Mouse (Mus musculus) midbrain, embryonic 14.5 days (tissue): Measurements from ENCODE around the gene Amtn. TPM values are rescaled to one million over a fixed set of nuclear protein-coding genes. Genes with fewer than 3 reads are reported as not detected.
A peak's percentile ranks its signal among the peaks of the same experiment; 100 is the strongest.
"Not testable (repeated sequence)": the region's sequence is repeated elsewhere in the genome, so short reads cannot be mapped to it uniquely, and the experiment has no call there.

Experiments
- ATAC-seq: fragments of 200-750 bp; cut with Nextera tagmentation; 2 replicates; pipeline ENCODE4 v1.8.0; 2017; ENCODE audit warnings: moderate number of reproducible peaks, moderate library complexity; ENCODE audit not compliant: low FRiP score, low TSS enrichment
- DNase-seq: peaks from one replicate; pipeline ENCODE4 v3.0.0-alpha.2; 2015
- H3K27ac ChIP-seq: fragments of 300-500 bp; sonication (generic); replicated peaks from 2 replicates; pipeline ENCODE4 v1.5.1; 2014; ENCODE audit warnings: mild to moderate bottlenecking, low read depth, low read length, moderate library complexity
- H3K27me3 ChIP-seq: fragments of 300-500 bp; sonication (generic); 2 replicates; pipeline ENCODE4 v1.6.1; 2014; ENCODE audit warnings: low read length, control low read depth, mixed read lengths; ENCODE audit not compliant: control insufficient read depth, insufficient read depth
- H3K36me3 ChIP-seq: fragments of 300-500 bp; sonication (generic); 2 replicates; pipeline ENCODE4 v1.6.1; 2014; ENCODE audit warnings: low read length, control low read depth; ENCODE audit not compliant: control insufficient read depth, insufficient read depth
- H3K4me1 ChIP-seq: fragments of 300-500 bp; sonication (generic); 2 replicates; pipeline ENCODE4 v1.6.1; 2014; ENCODE audit warnings: mild to moderate bottlenecking, antibody characterized with exemption, low read length, control low read depth; ENCODE audit not compliant: control insufficient read depth, insufficient read depth
- H3K4me2 ChIP-seq: fragments of 300-500 bp; sonication (generic); 2 replicates; pipeline ENCODE4 v1.6.1; 2014; ENCODE audit warnings: mild to moderate bottlenecking, low read length, moderate library complexity
- H3K4me3 ChIP-seq: fragments of 300-500 bp; sonication (generic); replicated peaks from 2 replicates; pipeline ENCODE4 v1.5.1; 2014; ENCODE audit warnings: low read depth, low read length
- H3K9ac ChIP-seq: fragments of 300-500 bp; sonication (generic); replicated peaks from 2 replicates; pipeline ENCODE4 v1.6.1; 2014; ENCODE audit warnings: mild to moderate bottlenecking, low read length, moderate library complexity
- H3K9me3 ChIP-seq: fragments of 300-500 bp; sonication (generic); 2 replicates; pipeline ENCODE4 v1.6.1; 2016; ENCODE audit warnings: low read length, control low read depth, mixed read lengths; ENCODE audit not compliant: control insufficient read depth
- WGBS: fragments of 180-500 bp; shearing (Covaris S2); extraction: QIAGEN DNeasy Blood & Tissue Kit; methylation state at CpG from one replicate; pipeline ENCODE4 v1.1.7; 2014; 5-methylcytosine and 5-hydroxymethylcytosine counted together
- polyA plus RNA-seq: library from polyadenylated mRNA; unstranded; fragments of >200 nt; fragmentation: Nextera tagmentation; extraction: Ambion mirVana; gene quantifications from 2 replicates; pipeline ENCODE4 v1.2.1, GENCODE M21; 2014

The Amtn gene
- not detected in 2 replicates for polyA plus RNA-seq

DNA sequence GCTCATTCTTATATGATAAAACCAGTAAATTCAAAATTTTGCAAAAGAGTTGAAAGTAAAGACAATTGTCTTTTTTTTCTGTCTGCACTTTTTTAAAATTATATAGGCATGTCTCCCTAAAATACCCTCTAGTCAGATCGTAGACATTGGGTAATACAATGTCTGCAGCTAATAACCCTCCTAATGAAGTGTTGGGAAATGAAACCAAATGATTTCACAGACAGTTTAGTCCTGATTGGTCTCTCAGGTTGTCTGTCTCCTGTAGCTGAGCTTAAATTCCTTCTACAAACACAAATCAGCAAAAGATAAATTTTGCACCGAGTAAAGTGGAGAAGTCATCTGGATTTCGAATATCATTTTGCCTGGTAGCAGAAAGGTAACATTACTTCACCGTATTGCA, at the start of gene Amtn:
TSS of gene Amtn (plus strand) at position 301 of the 400 bp plus-strand sequence.
- Histone ChIP-seq H3K4me3 (no peak within 1 kb of the TSS), H3K36me3 (no peaks in the 10 kb centered on the region), H3K27me3 (no peaks in the 10 kb centered on the region), H3K9ac (no peak within 1 kb of the TSS), H3K9me3 (no peaks in the 10 kb centered on the region), H3K4me2 (no peak within 1 kb of the TSS), H3K27ac (no peak within 1 kb of the TSS), H3K4me1 (no peaks in the 10 kb centered on the region)
- no peak for DNase-seq
- WGBS = 92% methylated on average over 4 of the region's 4 CpGs
- no peak for ATAC-seq

DNA sequence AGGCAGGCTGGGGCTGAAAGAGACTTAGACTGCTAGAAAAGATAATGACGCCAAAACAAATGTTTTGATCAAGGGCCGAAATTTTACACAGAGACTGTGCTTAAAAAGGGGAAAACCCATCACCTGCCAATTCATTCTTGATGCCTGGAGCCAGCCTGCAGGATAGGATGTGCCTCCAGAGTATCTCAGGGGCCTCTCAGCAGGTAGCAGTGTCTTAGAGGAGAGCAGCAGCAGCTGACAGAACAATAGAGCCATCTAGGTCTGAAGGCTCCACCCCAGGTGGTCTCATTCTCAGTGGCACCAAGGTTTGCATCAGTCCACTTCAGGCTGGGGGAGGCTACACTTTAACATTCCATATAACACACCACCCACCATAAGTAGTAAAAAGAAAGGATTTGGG, 27.4 kb upstream of the Amtn start:
- H3K9me3 ChIP-seq, H3K36me3 ChIP-seq, H3K4me1 ChIP-seq, DNase-seq, ATAC-seq, H3K4me2 ChIP-seq, H3K27ac ChIP-seq, H3K27me3 ChIP-seq, H3K9ac ChIP-seq, H3K4me3 ChIP-seq: not testable (repeated sequence)
- 44% methylated on average over 2 of the region's 2 CpGs for WGBS

DNA sequence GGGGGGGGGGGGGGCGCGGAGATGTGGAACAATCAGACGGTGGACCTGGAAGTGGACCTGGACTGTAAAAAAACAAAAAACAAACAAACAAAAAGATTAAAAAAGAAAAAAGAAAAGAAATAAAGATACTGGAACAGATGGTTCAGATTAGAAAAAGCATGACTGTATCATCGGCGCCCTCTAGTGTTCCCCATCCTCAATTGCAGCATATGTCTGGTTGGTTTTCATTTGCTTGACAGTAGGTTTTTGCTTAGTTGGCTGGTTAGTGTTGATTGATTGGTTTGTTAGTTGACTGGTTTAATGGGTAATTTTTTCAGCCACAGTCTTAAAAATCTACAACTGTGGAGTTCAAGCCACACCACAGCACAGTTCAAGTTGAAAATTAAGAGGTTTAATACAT, 11.1 kb upstream of the Amtn start:
- no peak overlapping the region for H3K9ac ChIP-seq
- no peak overlapping the region for H3K27ac ChIP-seq
- H3K9me3 ChIP-seq = no peaks in the 10 kb centered on the region
- ATAC-seq (no peak), DNase-seq (peak; percentile 73)
- H3K4me3 ChIP-seq = no peak overlapping the region
- no peaks in the 10 kb centered on the region for H3K36me3 ChIP-seq
- no peak overlapping the region for H3K4me2 ChIP-seq
- H3K4me1 ChIP-seq = no peaks in the 10 kb centered on the region
- H3K27me3 ChIP-seq = no peaks in the 10 kb centered on the region
- WGBS = 8% methylated on average over 5 of the region's 5 CpGs

DNA sequence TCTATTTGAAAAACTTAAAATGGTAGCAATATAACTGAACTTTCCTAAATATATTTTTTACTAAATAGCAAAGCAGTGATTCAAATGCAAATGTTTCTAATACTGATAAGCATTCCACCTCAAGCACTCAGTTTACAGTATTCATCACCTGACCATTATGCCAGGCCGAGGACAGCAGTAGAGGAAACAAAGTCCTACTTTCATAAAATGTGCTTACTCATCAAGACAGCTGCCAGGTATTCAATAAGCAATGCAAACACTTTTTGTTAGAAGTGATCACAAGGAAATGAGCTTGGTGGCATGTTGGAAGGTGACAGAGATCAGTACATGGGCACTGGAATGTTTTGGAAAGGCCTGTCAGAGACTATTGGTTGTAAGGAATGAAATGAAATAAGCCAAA, 9.0 kb upstream of the Amtn start:
- no peaks in the 10 kb centered on the region for H3K4me1 ChIP-seq
- ATAC-seq = no peak

DNA sequence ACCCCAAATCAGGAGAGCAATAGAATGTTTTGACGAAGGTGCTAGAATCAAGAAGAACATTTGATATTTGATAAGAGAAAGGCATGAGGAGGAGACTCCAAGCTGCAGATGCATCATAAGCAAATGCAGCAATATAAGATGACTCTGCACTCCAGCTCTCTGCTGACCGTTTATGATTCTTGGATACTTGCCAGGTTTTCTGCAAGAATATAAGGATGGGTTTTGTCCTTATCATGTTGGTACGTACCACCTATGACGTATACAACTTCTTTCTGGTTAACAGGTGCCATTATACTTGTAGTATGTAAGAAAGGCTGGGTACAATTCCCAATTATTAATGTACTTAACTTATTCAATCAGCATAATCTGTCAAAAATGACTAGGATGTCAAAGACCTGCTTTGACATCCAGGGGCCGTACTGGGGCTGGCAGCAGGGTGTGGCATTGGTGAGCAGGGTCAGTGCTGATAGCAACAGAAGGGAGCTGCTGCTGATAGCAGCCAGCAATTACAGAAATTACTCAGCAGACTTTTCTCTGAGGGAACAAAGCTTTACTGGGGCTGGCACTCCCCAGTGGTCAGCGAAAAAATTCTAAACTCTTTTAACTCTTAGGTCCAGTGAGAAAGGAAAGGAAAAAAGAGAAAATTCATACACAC, 5.2 kb upstream of the Amtn start:
- no peaks in the 10 kb centered on the region for H3K9me3 ChIP-seq
- H3K27ac ChIP-seq = no peak overlapping the region
- H3K27me3 ChIP-seq = no peaks in the 10 kb centered on the region
- H3K9ac ChIP-seq = no peak overlapping the region
- H3K36me3 ChIP-seq = no peaks in the 10 kb centered on the region
- H3K4me2 ChIP-seq = no peak overlapping the region
- H3K4me1 ChIP-seq = no peaks in the 10 kb centered on the region
- 80% methylated on average over 6 of the region's 6 CpGs for WGBS
- DNase-seq (no peak), ATAC-seq (no peak)
- H3K4me3 ChIP-seq = no peak overlapping the region

More for the DNA sequence above, 9.0 kb upstream of the Amtn start:
- H3K27ac ChIP-seq = no peak overlapping the region
- no peak overlapping the region for H3K4me2 ChIP-seq
- no peaks in the 10 kb centered on the region for H3K27me3 ChIP-seq
- no peak overlapping the region for H3K4me3 ChIP-seq
- H3K36me3 ChIP-seq = no peaks in the 10 kb centered on the region
- H3K9me3 ChIP-seq = no peaks in the 10 kb centered on the region
- no peak overlapping the region for H3K9ac ChIP-seq
- WGBS = 78% methylated on average over 1 of the region's 1 CpGs
- DNase-seq = no peak

DNA sequence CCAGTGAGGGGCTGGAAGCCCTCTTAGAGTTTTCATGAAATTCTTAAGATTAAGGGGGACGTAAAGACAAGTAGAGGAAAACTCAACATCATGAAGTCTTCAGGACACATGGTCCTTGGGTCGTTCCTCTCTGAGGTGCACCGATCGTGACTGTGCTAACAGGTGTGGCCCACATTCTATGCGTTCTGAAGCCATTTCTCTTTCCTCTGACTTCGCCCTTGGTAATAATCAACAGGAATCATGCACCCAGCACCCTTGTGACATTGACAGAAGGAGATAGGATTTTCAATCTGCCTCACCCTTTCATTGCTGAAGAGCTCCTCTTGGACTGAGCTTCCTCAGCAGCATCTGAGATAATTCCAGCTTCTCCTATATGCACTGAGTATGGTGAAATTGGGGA, 3.3 kb upstream of the Amtn start:
- 86% methylated on average over 6 of the region's 6 CpGs for WGBS
- no peak overlapping the region for H3K4me2 ChIP-seq
- no peak for ATAC-seq
- H3K27me3 ChIP-seq = no peaks in the 10 kb centered on the region
- H3K9ac ChIP-seq = no peak overlapping the region
- no peak for DNase-seq
- no peak overlapping the region for H3K27ac ChIP-seq
- H3K4me3 ChIP-seq = no peak overlapping the region
- H3K36me3 ChIP-seq = no peaks in the 10 kb centered on the region
- H3K4me1 ChIP-seq = no peaks in the 10 kb centered on the region
- no peaks in the 10 kb centered on the region for H3K9me3 ChIP-seq

DNA sequence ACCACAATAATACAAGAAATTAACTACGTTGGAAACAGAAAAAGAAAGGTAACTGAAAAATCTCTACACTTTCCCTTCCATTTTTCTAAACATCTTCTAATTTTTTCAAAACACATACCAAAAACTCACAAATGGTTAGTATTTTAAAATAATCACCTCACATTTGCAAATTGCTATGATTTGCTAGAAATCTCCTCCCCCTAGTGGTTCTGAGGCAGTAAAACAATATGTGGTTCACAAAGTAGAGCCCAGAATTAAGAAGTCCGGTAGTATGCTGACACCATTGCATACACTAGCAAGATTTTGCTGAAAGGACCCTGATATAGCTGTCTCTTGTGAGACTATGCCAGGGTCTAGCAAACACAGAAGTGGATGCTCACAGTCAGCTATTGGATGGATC, 16.1 kb downstream of the Amtn start:
- H3K27ac ChIP-seq, H3K36me3 ChIP-seq, H3K4me2 ChIP-seq, H3K4me1 ChIP-seq, H3K9ac ChIP-seq, H3K9me3 ChIP-seq, H3K27me3 ChIP-seq, H3K4me3 ChIP-seq, DNase-seq, ATAC-seq: not testable (repeated sequence)
- 89% methylated on average over 2 of the region's 2 CpGs for WGBS

DNA sequence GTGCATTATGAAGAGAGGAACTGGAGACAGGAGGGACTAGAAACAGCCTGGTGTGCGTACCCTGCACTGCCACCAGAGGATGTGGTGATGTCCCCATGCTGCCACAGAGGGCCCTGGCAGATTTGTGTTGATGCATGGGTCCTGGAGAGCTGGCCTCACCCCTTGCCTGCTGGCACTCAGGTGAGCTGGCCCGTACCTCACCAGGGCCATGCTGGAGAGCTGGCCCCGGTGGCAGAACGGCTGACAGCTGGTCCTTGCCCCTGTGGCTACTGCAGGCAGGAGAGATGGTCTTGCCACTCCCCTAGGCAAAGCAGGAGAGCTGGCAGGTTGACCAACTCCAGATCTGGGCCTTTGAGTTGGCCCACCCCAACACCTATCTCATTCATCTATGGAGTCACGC, 22.7 kb downstream of the Amtn start:
- WGBS = 71% methylated on average over 5 of the region's 5 CpGs
- ATAC-seq = no peak
- Histone ChIP-seq H3K27ac (no peak overlapping the region), H3K4me2 (no peak overlapping the region), H3K9ac (no peak overlapping the region), H3K4me1 (no peaks in the 10 kb centered on the region), H3K36me3 (no peaks in the 10 kb centered on the region), H3K9me3 (no peaks in the 10 kb centered on the region), H3K4me3 (no peak overlapping the region), H3K27me3 (no peaks in the 10 kb centered on the region)
- DNase-seq = no peak

DNA sequence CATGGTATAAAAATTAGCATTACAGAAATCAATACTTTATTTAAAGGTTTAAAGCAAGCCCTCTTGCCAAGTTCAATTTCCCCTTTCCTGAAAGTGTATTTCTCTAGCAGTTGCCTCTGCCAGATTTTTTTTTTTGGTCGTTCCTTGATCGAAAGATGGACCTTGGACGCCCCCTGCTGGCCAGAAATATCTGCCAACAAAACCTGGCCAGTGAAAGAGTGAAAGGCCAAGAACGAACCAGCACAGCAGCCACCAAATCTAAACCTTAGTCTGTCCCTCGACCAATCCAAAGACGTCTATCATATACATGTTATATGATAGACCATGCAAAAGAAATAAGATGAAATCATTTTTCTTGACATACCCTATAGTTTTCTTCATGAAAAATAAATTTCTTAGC, 23.9 kb downstream of the Amtn start:
- no peaks in the 10 kb centered on the region for H3K27me3 ChIP-seq
- H3K9ac ChIP-seq = no peak overlapping the region
- no peak overlapping the region for H3K4me2 ChIP-seq
- no peak overlapping the region for H3K4me3 ChIP-seq
- WGBS = 5% methylated on average over 6 of the region's 6 CpGs
- DNase-seq (peak; percentile 91), ATAC-seq (peak; percentile 47; the same call in 1 of the 2 replicates)
- H3K27ac ChIP-seq = no peak overlapping the region
- no peaks in the 10 kb centered on the region for H3K4me1 ChIP-seq
- H3K9me3 ChIP-seq = no peaks in the 10 kb centered on the region
- no peaks in the 10 kb centered on the region for H3K36me3 ChIP-seq
